Comparison of ENCODE assay signal across 27 mouse cellular contexts in genomic region chr5:5368389-5369164, GRCm38 (mm10). TPM values are rescaled to one million over a fixed set of nuclear protein-coding genes. Genes with fewer than 3 reads are reported as not detected.
DNase-seq lines count a peak whose midpoint lies in the region; ATAC-seq and TF ChIP-seq lines count a peak whose summit lies in the region.
"Had no signal": no experiment of that assay in that cellular context is flagged by ENCODE, and none has a peak within 500 bp of the region (broad histone marks: within the 10 kb centered on the region; RNA-seq: fewer than 3 reads in every experiment).

No protein-coding gene starts in this region.

- peaks cover 16% of the 10 kb centered on the region for H3K4me1 ChIP-seq in lung, postnatal 0 days (ENCODE audit: insufficient read depth, low read depth, low read length)
- H3K4me1 ChIP-seq in intestine, embryonic 16.5 days (ENCODE audit: control insufficient read depth, insufficient read depth, low read length), result 0 out of 2 replicates have a peak, but pooled peaks cover 8% of the 10 kb centered on the region
- peaks cover 7% of the 10 kb centered on the region for H3K4me1 ChIP-seq in midbrain, embryonic 15.5 days
- H3K4me1 ChIP-seq in kidney, embryonic 16.5 days (ENCODE audit: insufficient read depth, low read length), result 0 out of 2 replicates have a peak, but pooled peaks cover 7% of the 10 kb centered on the region
- H3K4me1 ChIP-seq in kidney, adult 2 months (ENCODE audit: control insufficient read depth, insufficient read depth, low read length), result 0 out of 2 replicates have a peak, but pooled peaks cover 3% of the 10 kb centered on the region

- TF ChIP-seq EP300 in lung, postnatal 0 days (IDR thresholded peaks at IDR 0.05), result no peak

- H3K4me2 ChIP-seq in lung, postnatal 0 days (replicated peaks; ENCODE audit: low read depth, low read length), result no peak overlapping the region
- H3K4me2 ChIP-seq in intestine, embryonic 16.5 days (ENCODE audit: low read depth, low read length), result no peak overlapping the region; the same call in 1 of the 2 replicates
- H3K4me2 ChIP-seq in midbrain, embryonic 15.5 days, result no peak overlapping the region
- no peak overlapping the region for H3K4me2 ChIP-seq in kidney, embryonic 16.5 days (replicated peaks; ENCODE audit: low read depth, low read length)
- H3K4me2 ChIP-seq: embryonic facial prominence, embryonic 12.5 days; heart, embryonic 13.5 days; hindbrain, embryonic 12.5 days; neural tube, embryonic 13.5 days had no signal

- no peak overlapping the region for H3K4me3 ChIP-seq in lung, postnatal 0 days (ENCODE audit: low read depth, low read length)
- no peak overlapping the region for H3K4me3 ChIP-seq in intestine, embryonic 16.5 days (ENCODE audit: low read length)
- H3K4me3 ChIP-seq in midbrain, embryonic 15.5 days, result no peak overlapping the region
- H3K4me3 ChIP-seq in kidney, embryonic 16.5 days (ENCODE audit: low read length), result no peak overlapping the region
- H3K4me3 ChIP-seq in kidney, adult 2 months (ENCODE audit: insufficient read depth, low read depth, low read length), result no peak overlapping the region
- H3K4me3 ChIP-seq: embryonic facial prominence, embryonic 12.5 days; heart, adult 2 months; heart, embryonic 13.5 days; hindbrain, embryonic 12.5 days; neural tube, embryonic 13.5 days had no signal

- H3K27ac ChIP-seq in lung, postnatal 0 days (ENCODE audit: low read length), result peak overlapping the region; percentile 14; the same call in 1 of the 2 replicates
- H3K27ac ChIP-seq in intestine, embryonic 16.5 days (ENCODE audit: low read length), result no peak overlapping the region
- H3K27ac ChIP-seq in midbrain, embryonic 15.5 days, result no peak overlapping the region
- no peak overlapping the region for H3K27ac ChIP-seq in kidney, embryonic 16.5 days (ENCODE audit: low read length)
- H3K27ac ChIP-seq in kidney, adult 2 months (ENCODE audit: insufficient read depth, low read depth, low read length), result no peak overlapping the region
- H3K27ac ChIP-seq: embryonic facial prominence, embryonic 12.5 days; gastrocnemius, adult 2 months; heart, adult 2 months; hindbrain, embryonic 12.5 days; hindbrain, postnatal 0 days; neural tube, embryonic 13.5 days had no signal

- TF ChIP-seq POLR2A in kidney, adult 2 months (IDR thresholded peaks at IDR 0.05; ENCODE audit: low read depth, low read length), result no peak

- ATAC-seq in lung, postnatal 0 days, result no peak
- peak; percentile 56 for ATAC-seq in granulocyte monocyte progenitor cell, adult 5-6 weeks (replicated peaks; ENCODE audit: poor library complexity, severe bottlenecking)
- ATAC-seq in intestine, embryonic 16.5 days, result peak; percentile 75
- peak; percentile 46 for ATAC-seq in midbrain, embryonic 15.5 days (replicated peaks)
- ATAC-seq in kidney, embryonic 16.5 days (ENCODE audit: low FRiP score, low TSS enrichment), result no peak
- ATAC-seq: forebrain, embryonic 14.5 days; hindbrain, postnatal 0 days had no signal

- no peak for TF ChIP-seq CTCF in lung, postnatal 0 days (IDR thresholded peaks at IDR 0.05)
- TF ChIP-seq CTCF in kidney, adult 2 months (conservative IDR thresholded peaks at IDR 0.05; ENCODE audit: insufficient read depth, insufficient read length, low read depth, low read length), result no peak

- no peak overlapping the region for H3K9ac ChIP-seq in lung, postnatal 0 days (replicated peaks; ENCODE audit: low read depth)
- no peak overlapping the region for H3K9ac ChIP-seq in intestine, embryonic 16.5 days (ENCODE audit: low read depth, low read length)
- H3K9ac ChIP-seq in midbrain, embryonic 15.5 days, result no peak overlapping the region
- H3K9ac ChIP-seq in kidney, embryonic 16.5 days (replicated peaks; ENCODE audit: low read length), result no peak overlapping the region
- H3K9ac ChIP-seq: embryonic facial prominence, embryonic 12.5 days; heart, embryonic 13.5 days; hindbrain, embryonic 12.5 days; neural tube, embryonic 13.5 days had no signal

- no peaks in the 10 kb centered on the region for H3K9me3 ChIP-seq in lung, postnatal 0 days (ENCODE audit: low read length)
- H3K9me3 ChIP-seq in intestine, embryonic 16.5 days (ENCODE audit: control insufficient read depth, low read length), result no peaks in the 10 kb centered on the region
- no peaks in the 10 kb centered on the region for H3K9me3 ChIP-seq in midbrain, embryonic 15.5 days
- no peaks in the 10 kb centered on the region for H3K9me3 ChIP-seq in kidney, embryonic 16.5 days (ENCODE audit: low read length)
- H3K9me3 ChIP-seq: embryonic facial prominence, embryonic 12.5 days; G1E; heart, embryonic 13.5 days; hindbrain, embryonic 12.5 days; neural tube, embryonic 13.5 days had no signal

- WGBS in lung, postnatal 0 days, result 48% methylated on average over 14 of the region's 14 CpGs
- 57% methylated on average over 14 of the region's 14 CpGs for WGBS in intestine, embryonic 16.5 days
- 70% methylated on average over 14 of the region's 14 CpGs for WGBS in midbrain, embryonic 15.5 days
- WGBS in kidney, embryonic 16.5 days, result 81% methylated on average over 14 of the region's 14 CpGs
- 81% methylated on average over 14 of the region's 14 CpGs for WGBS in kidney, adult 2 months

- no peaks in the 10 kb centered on the region for H3K27me3 ChIP-seq in lung, postnatal 0 days (replicated peaks; ENCODE audit: insufficient read depth, low read length)
- H3K27me3 ChIP-seq in intestine, embryonic 16.5 days (replicated peaks; ENCODE audit: control insufficient read depth, insufficient read depth, low read length), result no peaks in the 10 kb centered on the region
- no peaks in the 10 kb centered on the region for H3K27me3 ChIP-seq in midbrain, embryonic 15.5 days (replicated peaks)
- no peaks in the 10 kb centered on the region for H3K27me3 ChIP-seq in kidney, embryonic 16.5 days (ENCODE audit: insufficient read depth, low read length)
- H3K27me3 ChIP-seq in kidney, adult 2 months (replicated peaks; ENCODE audit: control insufficient read depth, insufficient read depth, low read length), result no peaks in the 10 kb centered on the region
- H3K27me3 ChIP-seq: embryonic facial prominence, embryonic 12.5 days; heart, embryonic 13.5 days; hindbrain, embryonic 12.5 days; neural tube, embryonic 13.5 days had no signal

- no peaks in the 10 kb centered on the region for H3K36me3 ChIP-seq in lung, postnatal 0 days (ENCODE audit: insufficient read depth, low read length)
- H3K36me3 ChIP-seq in intestine, embryonic 16.5 days (ENCODE audit: control insufficient read depth, insufficient read depth, low read length), result no peaks in the 10 kb centered on the region
- no peaks in the 10 kb centered on the region for H3K36me3 ChIP-seq in midbrain, embryonic 15.5 days (replicated peaks)
- no peaks in the 10 kb centered on the region for H3K36me3 ChIP-seq in kidney, embryonic 16.5 days (ENCODE audit: insufficient read depth, low read length)
- H3K36me3 ChIP-seq in kidney, adult 2 months (ENCODE audit: control insufficient read depth, insufficient read depth, low read length), result no peaks in the 10 kb centered on the region
- H3K36me3 ChIP-seq: G1E had no signal

- no peak for DNase-seq in lung, postnatal 0 days (ENCODE audit: low spot score)
- no peak for DNase-seq in lung, postnatal 25 days (ENCODE audit: low spot score)
- no peak for DNase-seq in kidney, adult 2 months
- DNase-seq in c-Kit-positive CD71-positive TER-119-positive erythroid progenitor cells, embryonic 14.5 days (ENCODE audit: low spot score), result no peak
- DNase-seq: adrenal gland, adult 8-10 months; cerebellum, adult 9-10 months; cerebellum, postnatal 36 days; gastrocnemius, adult 2 months; gastrocnemius, postnatal 36 days; heart, adult 2 months; kidney, adult 18-20 months; kidney, postnatal 10 days; layer of hippocampus, adult 9-11 months; lung, adult 18-20 months; lung, postnatal 10 days; thymus, postnatal 4 days had no signal

RNA-seq across cellular contexts. Expression of gene Cdk14, which starts 51.5 kb away (rescaled TPM):
- 19.7 and 32.7 TPM in 2 replicates for polyA plus RNA-seq in lung, postnatal 0 days (2015; fragmentation: Nextera tagmentation; extraction: Ambion mirVana)
- total RNA-seq in granulocyte monocyte progenitor cell, adult 5-6 weeks (2014; fragmentation: Nextera tagmentation), result 0.21 and 0.60 TPM in 2 replicates
- 0.39 and 0.46 TPM in 2 replicates for total RNA-seq in granulocyte monocyte progenitor cell, adult 5-6 weeks (2017)
- polyA plus RNA-seq in intestine, embryonic 16.5 days (2015; fragmentation: Nextera tagmentation; extraction: Ambion mirVana), result 8.2 and 8.9 TPM in 2 replicates
- 40.9 and 41.2 TPM in 2 replicates for polyA plus RNA-seq in midbrain, embryonic 15.5 days (2015; fragmentation: Nextera tagmentation; extraction: Ambion mirVana)
- polyA plus RNA-seq in kidney, embryonic 16.5 days (2015; fragmentation: Nextera tagmentation; extraction: Ambion mirVana), result 10.2 and 11.4 TPM in 2 replicates
- polyA plus RNA-seq in kidney, adult 2 months (2012; rRNA removed), result 2.2 and 2.6 TPM in 2 replicates
- polyA plus RNA-seq: G1E had no signal

Comparison
In these comparisons a context has a peak if more than half of its experiments do, and no peak if none do; other contexts are left out.
1. ATAC-seq: peak in granulocyte monocyte progenitor cell, adult 5-6 weeks (single experiment), intestine, embryonic 16.5 days (single experiment) and midbrain, embryonic 15.5 days (single experiment); none in lung, postnatal 0 days (single experiment) and kidney, embryonic 16.5 days (single experiment).